Mouse (Mus musculus) heart, adult 2 months (tissue): ENCODE data around the gene Nmur1. TPM values are rescaled to one million over a fixed set of nuclear protein-coding genes. Genes with fewer than 3 reads are reported as not detected.

Experiments
- DNase-seq, 2 experiments: peaks; one replicate each; pipeline ENCODE4 v3.0.0; 2021
- H3K27ac ChIP-seq: fragments of 200-600 bp; 2 replicates; pipeline ENCODE4 v1.8.1; 2022
- H3K27me3 ChIP-seq: fragments of 200-500 bp; 2 replicates; pipeline ENCODE4 v1.6.1; 2012; ENCODE audit warnings: mild to moderate bottlenecking, low read length, inconsistent platforms, mixed read lengths; ENCODE audit not compliant: control insufficient read depth, insufficient read depth
- H3K36me3 ChIP-seq: fragments of 200-500 bp; 2 replicates; pipeline ENCODE4 v1.6.1; 2012; ENCODE audit warnings: low read length, inconsistent platforms; ENCODE audit not compliant: control insufficient read depth, insufficient read depth
- H3K4me1 ChIP-seq: fragments of 200-500 bp; 2 replicates; pipeline ENCODE4 v1.6.1; 2011; ENCODE audit warnings: low read length; ENCODE audit not compliant: control insufficient read depth, insufficient read depth
- H3K4me3 ChIP-seq: fragments of 200-600 bp; 2 replicates; pipeline ENCODE4 v1.8.1; 2022
- H3K79me2 ChIP-seq: fragments of 200-500 bp; replicated peaks from 2 replicates; pipeline ENCODE4 v1.6.1; 2012; ENCODE audit warnings: mild to moderate bottlenecking, inconsistent platforms, low read length, moderate library complexity, mixed read lengths; ENCODE audit not compliant: control insufficient read depth, insufficient read depth
- H3K9ac ChIP-seq: fragments of 200-500 bp; 2 replicates; pipeline ENCODE4 v1.6.1; 2012; ENCODE audit warnings: low read depth, mild to moderate bottlenecking, control low read depth, inconsistent platforms, low read length, mixed read lengths
- CTCF ChIP-seq: fragments of 200-600 bp; IDR thresholded peaks from 2 replicates; pipeline ENCODE4 v1.8.1; 2022; ENCODE audit warnings: antibody characterized with exemption, mild to moderate bottlenecking, moderate library complexity
- EP300 ChIP-seq: fragments of 200-500 bp; IDR thresholded peaks from 2 replicates; pipeline ENCODE4 v1.6.1; 2011; ENCODE audit warnings: low read depth, low read length, control low read depth; ENCODE audit not compliant: insufficient read depth
- POLR2A ChIP-seq: fragments of 200-500 bp; IDR thresholded peaks from 2 replicates; pipeline ENCODE4 v1.6.1; 2011; ENCODE audit warnings: mild to moderate bottlenecking, low read depth, low read length, control low read depth; ENCODE audit not compliant: insufficient read depth
- WGBS: fragments of 180-500 bp; shearing (Covaris S2); methylation state at CpG from one replicate; pipeline ENCODE4 v1.1.7; 2018; 5-methylcytosine and 5-hydroxymethylcytosine counted together
- intact Hi-C: fragments of 180-260 bp; cut with DNase I; formaldehyde crosslinking; loops from one replicate; pipeline ENCODE4 v1.15.1; 2025
- polyA plus RNA-seq: library from polyadenylated mRNA; depleted of rRNA; stranded (reverse); fragments of >200 nt; gene quantifications from 2 replicates; pipeline ENCODE4 v1.2.3, GENCODE M21; 2012
- total RNA-seq, 2 experiments: library from RNA; stranded (reverse); gene quantifications; 2 replicates each; pipeline ENCODE4 v1.2.3; 2021

Gene Nmur1
- total and polyA plus RNA-seq, 3 experiments = not detected

- no peak overlapping the region for H3K27ac ChIP-seq
- intact Hi-C loops = loop anchor here (5.0 kb wide), 1 partner anchor 43 kb away; no protein-coding TSS in a partner anchor
- no peak overlapping the region for H3K4me3 ChIP-seq
- TF ChIP-seq CTCF = peak; percentile 92
- TF ChIP-seq EP300 = 0 out of 2 replicates have a peak, but pooled peaks have one; percentile 19
- no peak for TF ChIP-seq POLR2A
- H3K36me3 ChIP-seq = no peaks in the 10 kb centered on the region
- DNase-seq = peak; percentile 55 to 83
- H3K27me3 ChIP-seq = no peaks in the 10 kb centered on the region
- H3K79me2 ChIP-seq = no peaks in the 10 kb centered on the region
- no peaks in the 10 kb centered on the region for H3K4me1 ChIP-seq
- H3K9ac ChIP-seq = no peak overlapping the region
- WGBS = 3% methylated on average over 11 of the region's 11 CpGs
Measured at GRCm38 (mm10) chr1:86389230-86389629, 36.8 kb downstream of the Nmur1 start.

- Histone ChIP-seq H3K27ac (no peak overlapping the region), H3K79me2 (no peaks in the 10 kb centered on the region), H3K4me1 (peaks cover 6% of the 10 kb centered on the region), H3K9ac (no peak overlapping the region), H3K27me3 (no peaks in the 10 kb centered on the region), H3K36me3 (no peaks in the 10 kb centered on the region), H3K4me3 (no peak overlapping the region)
- intact Hi-C loops = no loop called here
- TF ChIP-seq EP300 = no peak
- peak; percentile 73 for TF ChIP-seq CTCF
- TF ChIP-seq POLR2A = no peak
- peak; percentile 41 to 54 for DNase-seq
- WGBS = 16% methylated on average over 13 of the region's 13 CpGs
Measured at GRCm38 (mm10) chr1:86381027-86381426, 45.0 kb downstream of the Nmur1 start.

- Histone ChIP-seq H3K27me3 (no peaks in the 10 kb centered on the region), H3K9ac (peak overlapping the region; percentile 33), H3K79me2 (no peaks in the 10 kb centered on the region), H3K4me1 (peaks cover 6% of the 10 kb centered on the region), H3K4me3 (no peak overlapping the region; the same call in 1 of the 2 replicates), H3K27ac (peak overlapping the region; percentile 71), H3K36me3 (no peaks in the 10 kb centered on the region)
- WGBS = 42% methylated on average over 9 of the region's 9 CpGs
- no peak for TF ChIP-seq EP300
- no peak for TF ChIP-seq POLR2A
- no peak for TF ChIP-seq CTCF
- intact Hi-C loops = no loop called here
- peak; percentile 38 to 41 for DNase-seq
Measured at GRCm38 (mm10) chr1:86379161-86379569, 46.9 kb downstream of the Nmur1 start.

GRCm38 (mm10) chr1:86378662-86379061, 47.4 kb downstream of the Nmur1 start:
- Histone ChIP-seq H3K4me1 (peaks cover 6% of the 10 kb centered on the region), H3K79me2 (no peaks in the 10 kb centered on the region), H3K4me3 (no peak overlapping the region; the same call in 1 of the 2 replicates), H3K9ac (0 out of 2 replicates have a peak overlapping the region, but pooled peaks have one; percentile 11), H3K36me3 (no peaks in the 10 kb centered on the region), H3K27me3 (no peaks in the 10 kb centered on the region), H3K27ac (peak overlapping the region; percentile 71)
- 24% methylated on average over 5 of the region's 6 CpGs for WGBS
- DNase-seq = no peak
- TF ChIP-seq EP300 = no peak
- TF ChIP-seq POLR2A = no peak
- TF ChIP-seq CTCF = no peak
- intact Hi-C loops = no loop called here

GRCm38 (mm10) chr1:86376354-86376753, 49.7 kb downstream of the Nmur1 start:
- Histone ChIP-seq H3K4me1 (peaks cover 6% of the 10 kb centered on the region), H3K79me2 (no peaks in the 10 kb centered on the region), H3K36me3 (no peaks in the 10 kb centered on the region), H3K27me3 (no peaks in the 10 kb centered on the region), H3K4me3 (no peak overlapping the region), H3K9ac (no peak overlapping the region), H3K27ac (no peak overlapping the region)
- DNase-seq = no peak
- intact Hi-C loops = no loop called here
- no peak for TF ChIP-seq EP300
- TF ChIP-seq CTCF = no peak
- TF ChIP-seq POLR2A = no peak
- WGBS = 69% methylated on average over 5 of the region's 5 CpGs

GRCm38 (mm10) chr1:86371997-86372396, 54.0 kb downstream of the Nmur1 start:
- Histone ChIP-seq H3K9ac (no peak overlapping the region), H3K79me2 (no peaks in the 10 kb centered on the region), H3K4me1 (peaks cover under 1% of the 10 kb centered on the region; the same call in 1 of the 2 replicates), H3K27me3 (no peaks in the 10 kb centered on the region), H3K4me3 (no peak overlapping the region), H3K36me3 (no peaks in the 10 kb centered on the region), H3K27ac (no peak overlapping the region)
- 38% methylated on average over 10 of the region's 10 CpGs for WGBS
- TF ChIP-seq CTCF = peak; percentile 95
- TF ChIP-seq EP300 = no peak
- intact Hi-C loops = loop anchor here (2.0 kb wide), 1 partner anchor 59 kb away; no protein-coding TSS in a partner anchor
- peak; percentile 58 to 59 for DNase-seq
